Mouse (Mus musculus) A20 (cell line): ENCODE measurements around the gene Unk.

ENCODE experiments used
- DNase-seq: peaks from one replicate; pipeline ENCODE4 v3.0.0-alpha.2; 2011; ENCODE audit warnings: low read depth, low spot score

Gene Unk

GRCm38 (mm10) chr11:116061641-116062415, 31.7 kb downstream of the Unk start:
- DNase-seq, result no peak

- DNase-seq, result no peak
Measured at GRCm38 (mm10) chr11:116062521-116062920, 32.4 kb downstream of the Unk start.

GRCm38 (mm10) chr11:116063562-116063961, 33.4 kb downstream of the Unk start:
- DNase-seq, result no peak

- DNase-seq, result no peak
Measured at GRCm38 (mm10) chr11:116064187-116064867, 34.2 kb downstream of the Unk start.

GRCm38 (mm10) chr11:116065345-116065744, 35.2 kb downstream of the Unk start:
- DNase-seq, result no peak

- peak; percentile 73 for DNase-seq
Measured at GRCm38 (mm10) chr11:116071510-116071909, 41.4 kb downstream of the Unk start.

GRCm38 (mm10) chr11:116072608-116073007, 42.5 kb downstream of the Unk start:
- no peak for DNase-seq

GRCm38 (mm10) chr11:116074436-116074991, 44.4 kb downstream of the Unk start:
- no peak for DNase-seq

GRCm38 (mm10) chr11:116075539-116076265, 45.6 kb downstream of the Unk start:
- DNase-seq, result no peak

- no peak for DNase-seq
Measured at GRCm38 (mm10) chr11:116076266-116076540, 46.1 kb downstream of the Unk start.

- DNase-seq, result no peak
Measured at GRCm38 (mm10) chr11:116076836-116077235, 46.7 kb downstream of the Unk start.

GRCm38 (mm10) chr11:116077446-116078204, 47.5 kb downstream of the Unk start, which contains the start of gene Unc13d:
Gene Unc13d (minus strand): TSS chr11:116077961.
- no peak for DNase-seq

- no peak for DNase-seq
Measured at GRCm38 (mm10) chr11:116078221-116078620, 48.1 kb downstream of the Unk start.

- no peak for DNase-seq
Measured at GRCm38 (mm10) chr11:116078676-116079320, 48.7 kb downstream of the Unk start.

- DNase-seq, result no peak
Measured at GRCm38 (mm10) chr11:116079511-116079910, 49.4 kb downstream of the Unk start.

GRCm38 (mm10) chr11:116081081-116081480, 51.0 kb downstream of the Unk start:
- peak; percentile 59 for DNase-seq

- DNase-seq, result no peak
Measured at GRCm38 (mm10) chr11:116083096-116083672, 53.1 kb downstream of the Unk start.

GRCm38 (mm10) chr11:116084166-116084565, 54.0 kb downstream of the Unk start:
- no peak for DNase-seq

- DNase-seq, result peak; percentile 99
Measured at GRCm38 (mm10) chr11:116086258-116087193, 56.4 kb downstream of the Unk start, which contains the start of gene Wbp2. Gene Wbp2 (minus strand): TSS chr11:116086995.
